Mouse (Mus musculus) MEL (cell line): ENCODE measurements around the gene Arhgdia. TPM values are rescaled to one million over a fixed set of nuclear protein-coding genes. Genes with fewer than 3 reads are reported as not detected.

ENCODE experiments used
- DNase-seq: peaks from one replicate; pipeline ENCODE4 v3.0.0; 2011; ENCODE audit warnings: low read depth, low spot score
- H3K27ac ChIP-seq: 2 replicates; pipeline ENCODE4 v1.5.1; 2012; ENCODE audit warnings: low read depth, mild to moderate bottlenecking, control low read depth, low read length, moderate library complexity; ENCODE audit not compliant: control insufficient read depth
- H3K27me3 ChIP-seq, 2 experiments: fragments of 150-350 bp in 1 of 2; sonication (generic) in 1 of 2; 2 replicates each; pipeline ENCODE4 v1.6.1; 2012; ENCODE audit warnings: low read length in 2 of 2, mild to moderate bottlenecking in 2 of 2, improper control_type of control experiment in 1 of 2, moderate library complexity in 1 of 2; ENCODE audit not compliant: insufficient read depth in 2 of 2, control insufficient read depth in 1 of 2
- H3K36me3 ChIP-seq, 2 experiments: 2 replicates each; pipeline ENCODE4 v1.6.1; 2012 to 2014; ENCODE audit warnings: low read length in 2 of 2, improper control_type of control experiment in 1 of 2, inconsistent platforms in 1 of 2, mild to moderate bottlenecking in 1 of 2; ENCODE audit not compliant: insufficient read depth in 2 of 2, control insufficient read depth in 1 of 2
- H3K4me1 ChIP-seq, 2 experiments: fragments of 150-350 bp in 1 of 2; sonication (generic) in 1 of 2; 2 replicates each; pipeline ENCODE4 v1.6.1; 2012; ENCODE audit warnings: low read length in 2 of 2, improper control_type of control experiment in 1 of 2, mild to moderate bottlenecking in 1 of 2; ENCODE audit not compliant: insufficient read depth in 2 of 2, control insufficient read depth in 1 of 2
- H3K4me3 ChIP-seq, 2 experiments: fragments of 150-350 bp in 1 of 2; sonication (generic) in 1 of 2; 2 replicates each; pipeline ENCODE4 v1.5.1; 2012; ENCODE audit warnings: low read depth in 2 of 2, low read length in 2 of 2, mild to moderate bottlenecking in 2 of 2, moderate library complexity in 2 of 2, control low read depth in 1 of 2, improper control_type of control experiment in 1 of 2; ENCODE audit not compliant: control insufficient read depth in 1 of 2, insufficient read depth in 1 of 2
- H3K79me2 ChIP-seq: 2 replicates; pipeline ENCODE4 v1.6.1; 2012; ENCODE audit warnings: mild to moderate bottlenecking, low read length, moderate library complexity; ENCODE audit not compliant: control insufficient read depth, poor library complexity, insufficient read depth
- H3K9ac ChIP-seq: 2 replicates; pipeline ENCODE4 v1.6.1; 2012; ENCODE audit warnings: low read depth, mild to moderate bottlenecking, control low read depth, low read length, moderate library complexity; ENCODE audit not compliant: control insufficient read depth, poor library complexity, severe bottlenecking
- H3K9me3 ChIP-seq: fragments of 150-350 bp; sonication (generic); replicated peaks from 2 replicates; pipeline ENCODE4 v1.6.1; 2012; ENCODE audit warnings: mild to moderate bottlenecking, low read length, improper control_type of control experiment, moderate library complexity; ENCODE audit not compliant: insufficient read depth
- BHLHE40 ChIP-seq: IDR thresholded peaks from 2 replicates; pipeline ENCODE4 v1.6.1; 2012; ENCODE audit warnings: low read depth, mild to moderate bottlenecking, inconsistent platforms, low read length, improper control_type of control experiment, borderline replicate concordance
- EP300 ChIP-seq, 2 experiments: IDR thresholded peaks; 2 replicates each; pipeline ENCODE4 v1.6.1; 2011; ENCODE audit warnings: improper control_type of control experiment in 2 of 2, low read length in 2 of 2, low read depth in 1 of 2, mild to moderate bottlenecking in 1 of 2
- KAT2A ChIP-seq: conservative IDR thresholded peaks from 2 replicates; pipeline ENCODE4 v1.6.1; 2012; ENCODE audit warnings: low read depth, low read length, improper control_type of control experiment, inconsistent platforms
- MYB ChIP-seq: IDR thresholded peaks from 2 replicates; pipeline ENCODE4 v1.6.1; 2011; ENCODE audit warnings: mild to moderate bottlenecking, low read depth, low read length, improper control_type of control experiment
- MYC ChIP-seq: IDR thresholded peaks from 2 replicates; pipeline ENCODE4 v1.6.1; 2011; ENCODE audit warnings: low read depth, mild to moderate bottlenecking, low read length, improper control_type of control experiment, moderate library complexity
- POLR2AphosphoS2 ChIP-seq: IDR thresholded peaks from 2 replicates; pipeline ENCODE4 v1.6.1; 2011; ENCODE audit warnings: low read length, improper control_type of control experiment
- POLR2AphosphoS5 ChIP-seq: IDR thresholded peaks from 2 replicates; pipeline ENCODE4 v1.6.1; 2012; ENCODE audit warnings: low read depth, borderline replicate concordance, mild to moderate bottlenecking, inconsistent platforms, low read length, moderate library complexity, mixed read lengths
- RAD21 ChIP-seq: IDR thresholded peaks from 2 replicates; pipeline ENCODE4 v1.6.1; 2011; ENCODE audit warnings: mild to moderate bottlenecking, low read depth, low read length, improper control_type of control experiment
- RCOR1 ChIP-seq: IDR thresholded peaks from 2 replicates; pipeline ENCODE4 v1.6.1; 2012; ENCODE audit warnings: low read depth, mild to moderate bottlenecking, inconsistent platforms, low read length, improper control_type of control experiment
- SIN3A ChIP-seq: IDR thresholded peaks from 2 replicates; pipeline ENCODE4 v1.6.1; 2012; ENCODE audit warnings: low read length, improper control_type of control experiment, inconsistent platforms
- TAL1 ChIP-seq: IDR thresholded peaks from 2 replicates; pipeline ENCODE4 v1.6.1; 2012; ENCODE audit warnings: mild to moderate bottlenecking, inconsistent platforms, low read length, moderate library complexity, mixed read lengths
- TBP ChIP-seq: IDR thresholded peaks from 2 replicates; pipeline ENCODE4 v1.8.0; 2011; ENCODE audit warnings: low read depth, low read length, improper control_type of control experiment
- UBTF ChIP-seq: IDR thresholded peaks from 2 replicates; pipeline ENCODE4 v1.6.1; 2012; ENCODE audit warnings: low read depth, mild to moderate bottlenecking, inconsistent platforms, low read length, improper control_type of control experiment, moderate library complexity, borderline replicate concordance; ENCODE audit not compliant: insufficient read depth
- USF1 ChIP-seq: IDR thresholded peaks from 2 replicates; pipeline ENCODE4 v1.6.1; 2014; ENCODE audit warnings: low read depth, mild to moderate bottlenecking, inconsistent platforms, low read length, improper control_type of control experiment, moderate library complexity
- USF2 ChIP-seq, 2 experiments: IDR thresholded peaks; 2 replicates each; pipeline ENCODE4 v1.6.1; 2011 to 2012; ENCODE audit warnings: improper control_type of control experiment in 2 of 2, low read length in 2 of 2, borderline replicate concordance in 1 of 2, inconsistent platforms in 1 of 2, low read depth in 1 of 2, mild to moderate bottlenecking in 1 of 2; ENCODE audit not compliant: insufficient read depth in 1 of 2
- ZC3H11A ChIP-seq: IDR thresholded peaks from 2 replicates; pipeline ENCODE4 v1.6.1; 2012; ENCODE audit warnings: low read depth, mild to moderate bottlenecking, inconsistent platforms, low read length, improper control_type of control experiment
- ZKSCAN1 ChIP-seq: IDR thresholded peaks from 2 replicates; pipeline ENCODE4 v1.6.1; 2012; ENCODE audit warnings: low read depth, mild to moderate bottlenecking, inconsistent platforms, low read length, improper control_type of control experiment, moderate library complexity
- ZNF384 ChIP-seq: IDR thresholded peaks from 2 replicates; pipeline ENCODE4 v1.6.1; 2012; ENCODE audit warnings: low read depth, mild to moderate bottlenecking, inconsistent platforms, low read length, improper control_type of control experiment
- polyA plus RNA-seq, 2 experiments: library from polyadenylated mRNA; stranded (reverse) in 1 of 2; unstranded in 1 of 2; fragments of >175 nt in 1 of 2; fragments of >200 nt in 1 of 2; gene quantifications; 2 replicates each; pipeline versions ENCODE4 v1.2.1 to v1.2.4; 2012; ENCODE audit warnings: low replicate concordance in 2 of 2, low read depth in 1 of 2; ENCODE audit not compliant: insufficient read length in 2 of 2, insufficient read depth in 1 of 2, missing spikeins in 1 of 2
- total RNA-seq: library from RNA; depleted of rRNA; stranded (reverse); fragments of 300-350 nt; gene quantifications from 2 replicates; pipeline ENCODE4 v1.2.3, GENCODE M21; 2012

The Arhgdia gene
- total and polyA plus RNA-seq, 3 experiments, result 364 to 821 (median 601) TPM

DNA sequence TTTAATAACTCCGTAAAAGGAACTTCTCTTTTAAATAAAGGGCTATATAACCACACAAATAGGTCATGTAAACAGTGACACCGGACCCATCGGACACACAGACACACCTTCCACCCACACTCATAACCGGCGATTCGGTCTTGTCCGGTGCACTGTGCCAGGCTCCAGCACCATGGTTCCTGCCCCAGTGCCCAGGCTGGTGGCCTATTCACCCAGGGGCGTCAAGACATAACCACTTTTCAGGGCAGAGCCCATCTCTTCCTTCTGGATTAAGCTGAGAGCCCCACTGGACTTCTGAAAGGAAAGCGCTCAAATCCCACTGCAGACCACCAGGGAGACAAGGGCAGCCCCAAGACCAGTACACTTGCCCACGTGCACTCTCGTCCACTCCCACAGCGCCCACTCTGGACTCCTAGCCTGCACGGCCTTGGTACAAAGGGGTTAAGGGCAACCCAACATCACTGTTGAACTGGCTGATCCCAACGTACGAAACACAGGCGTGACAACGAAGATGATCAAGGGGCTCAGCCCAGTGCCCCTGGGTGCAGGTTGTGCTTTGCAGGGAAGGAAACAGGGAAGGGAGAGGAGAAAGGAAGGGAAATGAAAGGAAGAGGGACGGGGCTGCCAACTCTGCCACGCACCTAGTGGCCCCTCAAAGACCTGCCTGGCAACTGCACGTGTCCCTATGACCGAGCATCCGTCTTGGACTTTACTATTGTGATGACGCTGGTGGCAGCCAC is 47.3 kb upstream of the Arhgdia start:
- peaks cover 19 to 39% of the 10 kb centered on the region in 2 experiments for H3K4me1 ChIP-seq
- peaks cover 3 to 32% of the 10 kb centered on the region in 2 experiments; a peak in 3 of 4 replicates for H3K36me3 ChIP-seq
- peaks cover 65% of the 10 kb centered on the region for H3K79me2 ChIP-seq
- TF ChIP-seq MYC (no peak), RCOR1 (no peak), POLR2AphosphoS5 (no peak), UBTF (no peak), SIN3A (no peak), EP300 (IDR thresholded peaks at IDR 0.05; ENCODE audit: low read depth in 1 of 2, low read length in 2 of 2) (no peak), ZNF384 (no peak), MYB (no peak), KAT2A (no peak), USF1 (no peak), USF2 (IDR thresholded peaks at IDR 0.05; ENCODE audit: borderline replicate concordance in 1 of 2, insufficient read depth in 1 of 2, low read depth in 1 of 2, low read length in 2 of 2) (no peak), TAL1 (no peak), RAD21 (no peak), ZC3H11A (no peak), TBP (no peak)
- H3K27me3 ChIP-seq, result no peaks in the 10 kb centered on the region
- H3K4me3 ChIP-seq, result no peak overlapping the region
- DNase-seq, result no peak
- no peaks in the 10 kb centered on the region for H3K9me3 ChIP-seq
- no peak overlapping the region for H3K9ac ChIP-seq
- H3K27ac ChIP-seq, result no peak overlapping the region

DNA sequence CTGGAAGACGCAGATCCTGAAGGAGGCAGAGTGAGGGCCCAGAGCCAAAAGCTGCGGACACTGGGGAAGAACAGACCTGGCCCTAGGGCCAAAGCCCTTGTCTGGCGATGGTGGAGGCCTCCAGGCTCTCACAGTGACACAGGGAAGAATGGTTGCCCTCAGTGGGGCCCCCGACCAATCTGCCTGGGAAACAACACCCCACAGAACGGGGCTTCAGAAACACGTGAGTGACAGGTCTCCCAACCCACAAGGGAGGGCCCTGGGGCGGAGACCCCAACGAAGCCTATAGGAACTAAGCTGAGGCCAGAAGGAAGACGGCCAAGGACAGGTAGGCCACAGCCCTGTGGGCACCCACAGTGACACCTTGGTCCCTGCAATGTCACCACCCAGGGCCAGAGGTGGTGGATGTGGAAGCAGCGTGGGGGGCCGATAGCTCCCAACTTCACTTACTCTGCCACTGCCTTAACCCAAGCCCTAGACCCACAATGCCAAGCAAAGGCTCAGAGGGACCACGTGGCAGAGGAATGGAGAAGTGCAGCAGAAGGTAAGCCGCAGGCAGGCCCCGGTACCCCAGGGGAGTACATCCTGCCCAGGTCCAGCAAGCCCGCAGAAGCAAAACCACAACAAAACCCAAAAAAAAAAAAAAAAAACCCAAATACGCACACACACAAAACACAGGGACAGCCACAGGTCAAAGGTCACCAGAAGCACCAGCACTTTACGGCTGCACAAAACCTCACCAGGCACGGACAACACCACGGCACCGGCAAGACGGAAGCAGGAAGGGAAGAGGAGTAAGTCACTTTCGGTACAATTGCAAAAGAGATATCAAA is 46.3 kb upstream of the Arhgdia start:
- no peak overlapping the region for H3K9ac ChIP-seq
- H3K4me3 ChIP-seq, result no peak overlapping the region
- TF ChIP-seq ZKSCAN1 (no peak), RAD21 (no peak), SIN3A (no peak), POLR2AphosphoS2 (no peak), BHLHE40 (no peak)
- H3K27me3 ChIP-seq, result no peaks in the 10 kb centered on the region
- H3K4me1 ChIP-seq, result peaks cover 19 to 40% of the 10 kb centered on the region in 2 experiments
- peaks cover 3 to 35% of the 10 kb centered on the region in 2 experiments for H3K36me3 ChIP-seq
- H3K9me3 ChIP-seq, result no peaks in the 10 kb centered on the region
- DNase-seq, result no peak
- H3K79me2 ChIP-seq, result peaks cover 65% of the 10 kb centered on the region
- no peak overlapping the region for H3K27ac ChIP-seq
